Mouse (Mus musculus): Measurements from ENCODE around the gene Gyg.

Gene Gyg

GRCm38 (mm10) chr3:20154531-20155367 is at the start of gene Gyg:
TSS of gene Gyg (minus strand) at chr3:20155317.
- DNase-seq (ENCODE audit: low spot score), result peak; percentile 32

- DNase-seq (ENCODE audit: low spot score), result peak; percentile 22
These were observed 43.8 kb upstream of the Gyg start for GRCm38 (mm10) chr3:20198869-20199268.

- DNase-seq (ENCODE audit: low spot score), result no peak
These were observed 42.8 kb upstream of the Gyg start for GRCm38 (mm10) chr3:20197878-20198277.

GRCm38 (mm10) chr3:20188976-20189675 is 34.0 kb upstream of the Gyg start:
- no peak for DNase-seq (ENCODE audit: low spot score)

- no peak for DNase-seq (ENCODE audit: low spot score)
These were observed 17.3 kb upstream of the Gyg start for GRCm38 (mm10) chr3:20172394-20172793.

GRCm38 (mm10) chr3:20167487-20167886 is 12.4 kb upstream of the Gyg start:
- no peak for DNase-seq (ENCODE audit: low spot score)

GRCm38 (mm10) chr3:20155476-20155875 is 359 bp upstream of the Gyg start:
- DNase-seq (ENCODE audit: low spot score), result no peak

- DNase-seq (ENCODE audit: low spot score), result no peak
These were observed 3.5 kb downstream of the Gyg start for GRCm38 (mm10) chr3:20151651-20152050.

- no peak for DNase-seq (ENCODE audit: low spot score)
These were observed 4.6 kb downstream of the Gyg start for GRCm38 (mm10) chr3:20150511-20150910.

- DNase-seq (ENCODE audit: low spot score), result no peak
These were observed 7.5 kb downstream of the Gyg start for GRCm38 (mm10) chr3:20147647-20148046.

- no peak for DNase-seq (ENCODE audit: low spot score)
These were observed 8.2 kb downstream of the Gyg start for GRCm38 (mm10) chr3:20146884-20147395.

GRCm38 (mm10) chr3:20145696-20146113 is 9.4 kb downstream of the Gyg start:
- DNase-seq (ENCODE audit: low spot score), result no peak

GRCm38 (mm10) chr3:20144401-20144800 is 10.7 kb downstream of the Gyg start:
- DNase-seq (ENCODE audit: low spot score), result no peak

GRCm38 (mm10) chr3:20143726-20144125 is 11.4 kb downstream of the Gyg start:
- no peak for DNase-seq (ENCODE audit: low spot score)

GRCm38 (mm10) chr3:20142576-20142975 is 12.5 kb downstream of the Gyg start:
- no peak for DNase-seq (ENCODE audit: low spot score)

GRCm38 (mm10) chr3:20142101-20142500 is 13.0 kb downstream of the Gyg start:
- no peak for DNase-seq (ENCODE audit: low spot score)

GRCm38 (mm10) chr3:20141679-20142078 is 13.4 kb downstream of the Gyg start:
- no peak for DNase-seq (ENCODE audit: low spot score)

- no peak for DNase-seq (ENCODE audit: low spot score)
These were observed 13.9 kb downstream of the Gyg start for GRCm38 (mm10) chr3:20141240-20141639.

GRCm38 (mm10) chr3:20136868-20137581 is 18.1 kb downstream of the Gyg start:
- DNase-seq (ENCODE audit: low spot score), result no peak

- DNase-seq (ENCODE audit: low spot score), result no peak
These were observed 20.6 kb downstream of the Gyg start for GRCm38 (mm10) chr3:20134545-20134944.

- DNase-seq (ENCODE audit: low spot score), result no peak
These were observed 21.4 kb downstream of the Gyg start for GRCm38 (mm10) chr3:20133745-20134144.

- DNase-seq (ENCODE audit: low spot score), result no peak
These were observed 22.4 kb downstream of the Gyg start for GRCm38 (mm10) chr3:20132731-20133130.

GRCm38 (mm10) chr3:20131350-20131720 is 23.8 kb downstream of the Gyg start:
- DNase-seq (ENCODE audit: low spot score), result no peak

Data from spleen, adult 12 weeks (tissue).